Mouse (Mus musculus) adrenal gland, adult 8-10 months (tissue): ENCODE measurements at regions not wholly inside any gene's neighbourhood (a gene's known extent, or its start where the extent isn't known, plus 50 kb on each side); places are given as distances from the start of the nearest gene placed in this dataset.

Experiments used
- DNase-seq: peaks from one replicate; pipeline ENCODE4 v3.0.0; 2022

DNA sequence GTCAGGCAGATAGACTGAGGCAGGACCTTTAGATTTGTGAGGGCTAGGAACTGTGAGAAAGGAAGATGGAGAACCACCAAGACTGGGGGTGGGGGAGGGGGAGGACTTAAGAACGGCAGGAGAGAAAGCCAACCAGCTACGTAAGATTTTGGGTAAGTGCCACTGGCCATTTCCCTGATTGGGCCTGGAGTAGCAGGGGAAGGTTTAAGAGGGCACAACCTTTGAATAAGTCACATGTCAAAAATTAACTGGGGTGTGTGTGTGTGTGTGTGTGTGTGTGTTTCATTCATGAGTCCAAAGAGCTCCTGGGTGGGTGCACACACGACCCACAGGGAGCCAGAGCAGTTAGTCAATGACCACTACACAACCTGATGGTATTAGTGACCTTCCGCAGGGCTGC lies 161.6 kb upstream of the Ctnnb1 start:
- no peak for DNase-seq

- DNase-seq, result no peak
These were observed 160.0 kb upstream of the Ctnnb1 start for GRCm38 (mm10) chr9:120769056-120769455.

- no peak for DNase-seq
These were observed 159.3 kb upstream of the Ctnnb1 start for GRCm38 (mm10) chr9:120769679-120770078.

- DNase-seq, result no peak
These were observed 158.1 kb upstream of the Ctnnb1 start for GRCm38 (mm10) chr9:120770886-120771285.

GRCm38 (mm10) chr9:120771896-120772530 lies 157.0 kb upstream of the Ctnnb1 start:
- DNase-seq, result no peak

- no peak for DNase-seq
These were observed 154.8 kb upstream of the Ctnnb1 start for GRCm38 (mm10) chr9:120774251-120774650.

DNA sequence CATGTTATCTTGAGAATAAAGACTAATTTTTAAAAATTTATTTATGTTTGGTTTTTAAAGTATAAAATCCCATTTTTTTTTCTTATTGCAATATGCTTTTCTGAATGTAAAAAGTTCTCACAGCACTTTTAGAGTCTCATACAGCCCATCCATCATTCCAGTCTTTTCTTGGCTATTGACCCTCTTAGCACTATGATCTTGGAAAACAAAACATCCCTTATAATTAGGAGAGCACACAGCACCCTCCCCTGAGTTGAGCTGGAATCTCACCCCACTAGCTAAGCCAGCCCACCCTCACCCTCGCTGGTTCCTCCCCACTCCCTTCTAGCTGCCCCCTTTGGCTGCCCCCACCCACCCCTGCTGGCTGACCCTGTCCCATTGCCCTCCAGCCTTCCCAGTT lies 154.2 kb upstream of the Ctnnb1 start:
- no peak for DNase-seq

DNA sequence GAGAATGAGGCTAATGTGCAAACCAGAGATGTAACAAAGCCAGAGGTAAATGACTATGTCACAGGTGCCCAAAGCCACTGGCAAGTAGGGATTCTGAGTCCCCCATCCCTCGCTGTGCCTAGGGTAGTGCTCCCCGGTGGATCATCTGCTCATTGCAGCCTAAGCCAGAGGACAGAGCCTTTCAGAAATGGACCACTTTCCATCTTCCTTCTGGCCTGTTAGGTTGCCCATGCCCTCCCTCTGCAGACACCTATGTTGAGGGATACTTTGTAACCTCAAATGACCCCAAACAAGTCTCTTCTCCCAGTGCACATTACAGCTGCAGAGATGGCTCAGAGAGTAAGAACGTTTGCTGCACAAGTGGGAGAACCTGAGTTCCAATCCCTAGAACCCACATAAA lies 153.3 kb upstream of the Ctnnb1 start:
- no peak for DNase-seq

GRCm38 (mm10) chr9:120776456-120777001 lies 152.5 kb upstream of the Ctnnb1 start:
- peak; percentile 76 for DNase-seq

DNA sequence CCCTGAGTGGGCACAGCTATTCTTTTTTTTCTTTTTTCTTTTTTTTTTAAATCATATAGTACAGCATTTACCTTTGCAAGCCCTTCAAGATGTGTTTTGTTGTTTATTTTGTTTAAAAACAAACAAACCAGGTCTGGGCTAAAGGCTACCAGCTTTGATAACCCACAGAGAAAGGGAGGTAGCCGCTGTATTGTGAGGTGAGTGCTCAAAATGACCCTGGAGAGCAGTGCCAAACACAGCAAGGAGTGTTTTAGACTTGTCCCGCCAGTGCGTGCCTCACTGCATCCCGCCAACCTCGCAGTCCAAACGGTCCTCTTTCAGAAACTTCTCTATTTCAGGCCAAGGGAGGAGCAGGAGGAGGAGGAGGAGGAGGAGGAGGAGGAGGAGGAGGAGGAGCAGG lies 152.0 kb upstream of the Ctnnb1 start:
- no peak for DNase-seq

DNA sequence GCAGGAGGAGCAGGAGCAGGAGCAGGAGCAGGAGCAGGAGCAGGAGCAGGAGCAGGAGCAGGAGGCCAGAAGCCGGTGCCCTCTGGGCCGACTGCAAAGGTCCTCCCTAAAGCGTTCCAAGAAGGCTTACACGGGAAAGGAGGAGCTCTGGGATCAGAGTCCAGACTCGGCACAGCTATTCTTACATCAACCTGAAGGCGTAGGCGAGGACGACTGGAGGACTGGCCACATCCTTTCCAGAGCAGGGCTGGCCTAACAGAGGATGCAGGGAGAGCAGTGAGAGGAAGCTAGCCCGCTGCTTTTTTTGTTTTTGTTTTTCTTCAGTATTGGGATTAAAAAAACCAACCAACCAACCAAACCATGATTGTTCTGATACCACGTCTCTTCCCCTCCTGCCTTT lies 151.5 kb upstream of the Ctnnb1 start:
- DNase-seq, result no peak

DNA sequence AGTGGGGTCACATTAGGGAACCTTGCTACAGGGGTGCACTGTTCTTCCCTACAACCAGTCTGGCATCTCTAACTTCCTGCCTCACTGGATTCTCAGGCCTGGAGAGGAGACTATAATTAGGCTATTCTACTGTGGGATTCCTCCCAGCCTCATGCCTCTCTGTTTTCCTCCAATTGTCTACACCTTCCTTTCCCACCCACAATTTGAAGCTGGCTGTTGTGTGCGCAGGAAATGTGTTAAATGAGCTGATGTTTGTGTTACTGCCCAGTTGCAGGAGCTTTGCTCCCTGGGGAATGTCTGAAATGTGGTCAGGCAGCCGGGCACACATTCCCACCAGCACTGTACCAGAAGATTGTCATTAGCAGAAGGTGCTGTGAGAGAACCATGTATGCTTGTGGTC lies 150.6 kb upstream of the Ctnnb1 start:
- DNase-seq, result peak; percentile 26

DNA sequence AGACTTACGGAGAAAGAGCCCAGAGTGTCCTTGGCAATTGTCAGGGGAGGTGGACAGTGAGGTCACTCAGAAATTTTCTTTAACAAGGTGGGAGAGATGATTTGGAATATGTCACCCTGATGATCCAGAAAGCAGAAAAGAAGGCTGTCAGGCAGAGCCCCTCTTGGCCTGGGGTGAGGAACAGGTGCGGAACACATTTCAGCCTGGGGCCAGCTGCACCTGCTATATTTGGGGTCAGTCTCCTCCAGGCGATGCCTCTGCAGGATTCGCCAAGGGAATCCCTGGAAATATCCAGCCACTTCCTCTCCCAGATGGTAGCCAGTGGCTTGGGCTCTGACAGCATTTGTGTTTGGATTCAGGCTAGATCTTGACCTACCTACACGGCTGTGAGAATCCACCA lies 134.8 kb upstream of the Ctnnb1 start:
- DNase-seq, result no peak

- DNase-seq, result no peak
These were observed 132.7 kb upstream of the Ctnnb1 start for GRCm38 (mm10) chr9:120796111-120796880.

DNA sequence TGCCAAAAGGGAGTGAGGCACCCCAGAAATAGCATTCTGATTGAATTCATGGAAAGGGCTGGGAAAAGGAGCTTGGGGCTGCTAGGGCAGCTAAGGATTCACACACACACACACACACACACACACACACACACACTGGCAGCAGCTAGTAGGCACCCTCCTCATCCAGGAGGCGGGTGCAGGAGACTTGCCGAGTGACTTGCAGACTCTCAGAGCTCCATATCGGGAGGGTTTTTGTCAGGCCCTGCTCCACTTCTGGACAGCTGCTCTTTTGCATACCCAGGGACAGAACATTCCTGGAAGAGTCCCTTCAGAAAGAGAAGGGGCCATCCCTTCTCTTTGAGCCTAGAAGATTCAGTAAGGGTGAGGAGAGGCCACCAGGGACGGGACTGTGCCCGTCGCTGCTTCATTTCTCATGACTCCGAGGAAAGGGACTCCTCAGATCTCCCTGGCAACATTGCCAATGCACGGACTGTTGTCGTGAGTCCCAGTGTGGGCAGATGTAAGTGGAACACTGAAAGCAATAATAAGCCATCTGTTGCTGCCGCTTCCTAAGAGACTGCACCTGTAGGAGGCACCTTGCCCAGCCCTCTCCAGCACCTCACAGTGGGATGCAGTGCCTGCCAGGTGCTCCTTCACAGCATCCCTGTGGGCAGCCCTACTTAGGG lies 130.9 kb upstream of the Ctnnb1 start:
- DNase-seq, result no peak

DNA sequence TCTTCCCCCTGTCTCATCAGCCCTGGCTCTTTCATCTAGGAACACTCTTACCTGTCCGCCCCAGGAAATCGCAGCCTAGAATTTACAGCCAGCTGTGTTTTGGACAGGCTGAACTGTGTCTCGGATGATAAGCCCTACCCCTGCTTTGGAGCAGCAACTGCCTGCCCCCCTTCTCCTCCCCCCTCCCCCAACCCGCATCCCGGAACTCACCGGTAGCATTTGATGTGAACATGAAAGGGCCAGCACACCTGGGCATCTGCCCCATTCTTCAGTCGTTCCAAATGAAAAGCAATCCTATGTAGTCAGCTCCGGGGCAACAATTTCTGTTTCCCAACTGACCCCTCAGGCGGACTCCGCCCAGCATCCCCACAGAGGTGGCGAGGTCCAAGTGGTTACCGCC lies 130.1 kb upstream of the Ctnnb1 start:
- no peak for DNase-seq

DNA sequence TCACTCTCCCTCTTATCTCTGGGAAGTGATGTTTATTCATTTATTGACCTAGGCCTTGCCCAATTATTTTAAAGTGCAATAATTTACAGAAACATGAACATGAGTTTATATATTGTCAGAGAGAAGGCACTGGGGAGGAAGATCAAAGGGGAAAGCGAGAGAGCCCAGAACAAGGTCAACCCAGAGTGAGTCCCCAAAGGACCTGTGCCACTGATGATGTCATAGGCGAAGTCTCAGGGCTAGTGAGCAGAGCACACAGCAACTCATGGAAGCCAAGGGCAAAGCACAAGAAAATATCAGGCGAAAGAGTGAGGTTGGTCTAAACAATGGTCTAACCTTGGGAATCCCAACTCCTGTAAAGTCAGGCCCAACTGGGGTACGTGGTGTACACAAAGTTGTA lies 126.4 kb upstream of the Ctnnb1 start:
- peak; percentile 69 for DNase-seq

- no peak for DNase-seq
These were observed 124.2 kb upstream of the Ctnnb1 start for GRCm38 (mm10) chr9:120804760-120805294.

GRCm38 (mm10) chr9:120808741-120809425 lies 120.1 kb upstream of the Ctnnb1 start:
- no peak for DNase-seq

DNA sequence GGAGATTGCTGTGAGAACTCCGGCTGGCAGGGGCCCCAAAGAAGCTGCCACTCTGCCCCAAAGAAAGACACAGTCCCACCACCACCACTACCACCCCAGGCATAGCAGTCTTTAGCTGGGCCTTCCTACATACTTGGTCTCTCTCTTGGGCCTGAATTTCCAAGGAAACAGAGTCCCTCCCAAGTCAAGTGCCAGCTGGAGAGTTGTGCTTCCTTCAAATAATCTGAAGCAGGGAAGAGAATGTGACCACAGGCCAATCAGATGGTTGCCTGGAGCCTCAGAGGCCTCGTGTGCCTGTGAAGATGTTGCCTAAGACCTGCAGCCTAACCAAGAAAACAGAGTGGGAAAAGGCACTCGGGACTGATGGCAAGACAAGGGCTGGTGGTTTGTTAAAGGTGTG lies 117.5 kb upstream of the Ctnnb1 start:
- no peak for DNase-seq

DNA sequence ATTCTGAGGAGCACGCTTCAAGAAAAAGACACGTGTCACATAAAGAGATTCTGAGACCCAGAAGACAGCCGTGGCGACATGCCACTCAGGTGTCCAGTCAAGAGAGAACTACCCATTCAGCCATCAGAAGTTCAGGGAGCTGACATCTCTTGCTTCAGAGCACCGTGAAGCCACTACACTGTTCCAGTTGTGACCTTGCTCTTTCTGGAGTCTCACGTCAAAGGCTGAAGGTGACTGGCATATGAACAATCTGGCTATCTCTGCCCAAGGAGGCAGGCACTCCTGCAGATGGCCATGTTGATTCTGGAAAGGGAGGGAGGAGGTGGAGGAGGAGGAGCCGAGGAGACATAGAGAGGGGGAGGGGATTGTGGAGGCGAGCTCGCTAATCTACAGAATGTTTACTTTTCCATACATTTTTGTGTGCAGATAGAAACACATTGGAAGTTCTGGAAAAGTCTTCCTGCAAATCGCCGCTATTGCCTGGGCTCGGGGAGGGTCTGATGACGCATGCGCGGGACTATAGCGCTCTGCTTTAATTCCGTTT lies 116.3 kb upstream of the Ctnnb1 start:
- no peak for DNase-seq

GRCm38 (mm10) chr9:120814286-120814685 lies 114.7 kb upstream of the Ctnnb1 start:
- DNase-seq, result no peak
